Mouse (Mus musculus) c-Kit-positive CD71-positive TER-119-positive erythroid progenitor cells, embryonic 14.5 days (primary cell): ENCODE results near the gene Cd3e.

Source experiments
- DNase-seq: peaks from one replicate; pipeline ENCODE4 v3.0.0-alpha.2; 2013; ENCODE audit warnings: low spot score

Gene Cd3e

DNA sequence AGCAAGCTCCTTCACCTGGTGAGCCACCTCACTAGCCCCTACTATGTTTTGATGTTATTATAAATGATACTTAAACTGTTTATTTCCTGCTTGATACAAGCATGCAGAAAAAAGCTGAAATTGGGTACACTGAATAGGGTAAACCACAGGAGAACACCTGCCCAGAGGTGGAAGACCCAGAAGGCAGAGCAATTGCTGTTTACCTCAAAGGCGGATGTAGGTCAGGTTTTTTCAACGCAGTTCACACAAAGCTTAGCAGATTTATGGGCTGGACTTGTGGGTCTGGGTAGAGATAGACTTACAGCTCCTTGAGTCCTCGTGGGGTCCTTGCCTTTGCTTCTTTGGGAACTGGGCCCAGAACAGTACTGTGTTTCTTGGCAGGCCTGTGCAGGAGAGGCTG, 6.4 kb upstream of the Cd3e start:
- DNase-seq: no peak

DNA sequence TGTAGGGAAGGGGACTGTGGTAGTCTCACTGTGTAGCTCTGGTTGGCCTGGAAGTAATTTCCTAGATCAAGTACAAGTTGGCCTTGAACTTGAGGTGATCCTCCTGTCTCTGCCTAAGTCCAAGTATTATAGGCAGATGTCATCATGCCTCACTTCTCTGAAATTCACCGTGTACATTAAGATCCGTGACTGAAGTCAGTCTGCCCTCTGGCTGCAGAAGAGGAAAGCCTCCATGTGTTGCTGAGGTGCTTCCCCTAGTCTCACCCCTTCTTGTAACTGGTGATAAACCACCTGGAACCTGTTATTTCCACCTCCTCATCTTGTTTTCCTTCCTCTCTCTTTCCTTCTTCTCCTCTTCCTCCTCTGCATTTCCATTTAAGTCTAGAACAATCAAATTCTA, 5.5 kb upstream of the Cd3e start:
- DNase-seq: no peak

DNA sequence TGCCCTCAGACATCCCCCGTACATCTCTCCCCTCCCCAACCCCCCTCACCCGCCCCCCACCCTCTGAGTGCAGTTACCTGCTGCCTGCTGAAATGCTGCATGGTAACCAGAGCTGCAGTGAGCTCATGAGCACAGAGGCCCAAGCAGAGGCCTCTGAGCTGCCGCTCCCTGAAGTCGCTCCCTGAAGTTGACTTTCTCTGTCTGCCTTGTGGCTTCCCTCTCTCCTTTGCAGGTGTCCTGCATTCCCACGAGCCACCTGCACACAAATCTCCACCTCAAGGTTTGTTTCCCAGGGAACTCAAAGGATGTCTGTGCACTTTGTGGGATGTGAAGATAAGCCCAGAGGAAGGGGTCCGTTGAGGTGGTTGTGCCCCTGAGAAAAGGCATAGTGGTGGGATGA, 1.9 kb upstream of the Cd3e start:
- DNase-seq: no peak

DNA sequence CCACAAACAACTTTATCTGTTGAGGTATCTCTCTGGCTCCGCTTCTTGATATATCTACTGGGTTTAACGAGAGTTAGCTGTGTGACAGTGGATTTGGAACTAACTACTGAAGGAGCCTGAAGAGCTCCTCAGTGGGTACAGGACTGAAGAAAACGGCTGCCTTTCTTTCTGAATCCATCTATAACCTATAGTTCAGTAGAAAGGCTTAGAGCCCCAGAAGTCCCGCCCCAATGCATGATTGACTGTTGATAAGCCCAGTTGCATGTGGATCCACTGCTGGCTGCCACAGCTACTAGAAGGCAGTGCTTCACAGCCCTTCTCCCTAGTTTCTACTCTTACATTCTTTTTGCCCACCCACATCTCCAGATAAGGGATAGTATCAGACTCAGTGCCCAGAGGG, 1.0 kb upstream of the Cd3e start:
- DNase-seq: no peak

DNA sequence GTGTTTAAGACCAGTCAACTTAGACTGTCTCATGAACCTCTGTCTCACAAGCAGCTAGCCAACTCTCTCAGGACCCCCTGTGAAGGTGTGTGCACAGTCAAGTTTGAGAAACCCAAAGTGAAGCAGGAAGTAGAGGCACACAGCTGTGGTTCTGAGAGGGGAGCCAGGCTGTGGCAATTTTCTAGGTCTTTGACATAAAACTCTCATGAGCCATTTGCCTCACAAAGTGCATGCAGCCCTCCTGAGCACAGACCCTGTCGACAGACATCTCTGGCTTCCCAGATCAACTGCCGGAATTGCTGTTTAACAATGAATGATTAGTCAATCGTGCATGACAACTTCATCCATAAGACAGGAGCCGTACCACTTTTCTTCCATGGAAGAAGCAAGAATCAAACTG, 1.1 kb downstream of the Cd3e start:
- no peak for DNase-seq

- no peak for DNase-seq
Observed at GRCm38 (mm10) chr9:45007404-45007803, 2.0 kb downstream of the Cd3e start.

GRCm38 (mm10) chr9:45000249-45000648, 9.2 kb downstream of the Cd3e start:
- no peak for DNase-seq

GRCm38 (mm10) chr9:44999776-45000175, 9.7 kb downstream of the Cd3e start:
- DNase-seq: no peak

- DNase-seq: no peak
Observed at GRCm38 (mm10) chr9:44999171-44999570, 10.3 kb downstream of the Cd3e start.

DNA sequence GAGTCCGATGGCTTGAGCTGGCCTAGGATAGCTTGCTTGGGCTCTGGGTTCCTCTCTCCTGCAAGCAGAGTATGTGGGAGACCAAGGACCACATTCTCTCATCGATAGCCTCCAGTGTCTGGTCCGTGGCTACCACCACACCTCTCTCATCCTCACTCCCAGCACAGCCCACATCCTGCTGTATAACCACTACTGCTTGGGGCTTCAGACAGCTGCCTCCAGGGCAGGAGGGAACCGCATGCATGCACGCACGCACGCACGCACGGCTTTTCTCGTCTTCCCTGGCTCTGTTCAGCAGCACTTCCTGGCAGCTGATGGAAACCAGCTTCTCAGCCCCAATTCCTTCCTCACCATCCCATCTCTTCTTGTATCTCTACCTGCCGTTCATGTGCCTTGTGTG, 11.3 kb downstream of the Cd3e start:
- DNase-seq: no peak

DNA sequence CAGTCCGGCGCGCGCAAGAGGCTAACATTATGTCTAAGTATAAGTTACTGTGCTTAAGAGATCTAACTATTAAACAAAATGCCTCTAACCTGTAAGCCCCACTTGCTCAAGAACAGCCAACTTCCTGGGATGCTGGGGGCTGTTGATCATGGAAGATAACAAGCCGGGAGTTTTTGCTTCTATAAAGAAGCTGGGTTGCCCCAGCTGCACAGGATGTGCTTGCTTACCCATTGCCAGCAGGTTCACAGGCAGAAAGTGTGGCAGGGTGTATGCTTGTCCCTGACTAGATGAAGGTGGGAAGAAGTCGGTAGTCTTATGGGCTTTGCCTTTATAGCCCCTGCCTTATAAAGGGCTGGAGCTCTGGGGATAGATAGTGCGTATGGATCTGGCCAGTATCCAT, 12.8 kb downstream of the Cd3e start:
- no peak for DNase-seq

GRCm38 (mm10) chr9:44994962-44995361, 14.5 kb downstream of the Cd3e start:
- DNase-seq: no peak

DNA sequence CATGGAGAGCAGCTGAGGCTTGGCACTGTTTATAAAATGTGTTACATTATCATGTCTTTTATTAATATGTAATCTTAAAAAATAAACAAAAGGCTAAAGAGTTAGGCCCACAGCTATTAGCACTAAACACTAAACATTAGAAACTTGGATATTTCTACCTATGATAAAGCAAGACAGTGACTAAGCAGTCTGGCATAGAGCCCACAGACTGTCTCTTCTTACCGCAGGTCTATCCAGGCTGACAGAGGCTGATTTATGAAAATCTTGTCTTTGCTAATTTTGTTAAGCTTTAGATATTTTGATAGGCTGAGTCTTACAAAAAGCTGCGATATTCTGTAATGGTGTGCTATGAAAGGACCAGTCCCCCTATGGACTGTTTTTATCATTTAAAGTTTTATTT, 16.2 kb downstream of the Cd3e start:
- no peak for DNase-seq

DNA sequence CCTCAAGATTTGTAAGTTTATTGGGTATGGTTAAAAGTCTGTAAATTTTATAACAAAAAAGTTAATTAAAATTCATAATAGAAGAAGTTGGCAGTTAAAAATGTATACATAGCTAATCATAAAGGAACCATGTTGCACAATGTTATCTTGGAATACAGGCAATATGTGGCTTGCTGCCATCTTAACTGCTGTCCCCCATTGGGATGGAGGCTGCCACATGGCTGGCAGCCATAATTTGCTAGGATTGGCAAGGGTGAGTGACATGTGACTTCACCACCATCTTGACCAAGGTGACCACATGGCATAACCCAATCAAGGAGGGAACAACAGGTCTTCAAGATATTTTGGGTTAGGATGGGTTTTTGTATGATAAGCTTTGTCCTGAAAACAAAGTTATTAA, 17.2 kb downstream of the Cd3e start:
- DNase-seq: no peak

DNA sequence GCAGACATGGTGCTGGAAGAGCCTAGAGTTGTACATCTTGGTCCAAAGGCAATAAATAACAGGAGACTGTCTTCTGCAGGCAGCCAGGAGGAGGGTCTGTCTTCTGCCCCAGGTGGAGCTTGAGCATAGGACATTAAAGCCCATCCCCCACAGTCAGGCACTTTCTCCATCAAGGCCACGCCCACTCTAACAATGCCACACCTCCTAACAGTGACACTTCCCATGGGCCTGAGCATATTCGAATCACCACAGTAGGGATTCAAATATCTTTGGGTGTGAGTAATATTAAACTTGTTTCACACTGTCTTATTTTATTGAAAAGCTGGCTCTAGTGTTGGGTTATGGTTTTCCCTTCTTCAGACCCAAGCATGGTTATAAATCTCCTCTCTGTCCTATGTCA, 17.6 kb downstream of the Cd3e start:
- DNase-seq: no peak

DNA sequence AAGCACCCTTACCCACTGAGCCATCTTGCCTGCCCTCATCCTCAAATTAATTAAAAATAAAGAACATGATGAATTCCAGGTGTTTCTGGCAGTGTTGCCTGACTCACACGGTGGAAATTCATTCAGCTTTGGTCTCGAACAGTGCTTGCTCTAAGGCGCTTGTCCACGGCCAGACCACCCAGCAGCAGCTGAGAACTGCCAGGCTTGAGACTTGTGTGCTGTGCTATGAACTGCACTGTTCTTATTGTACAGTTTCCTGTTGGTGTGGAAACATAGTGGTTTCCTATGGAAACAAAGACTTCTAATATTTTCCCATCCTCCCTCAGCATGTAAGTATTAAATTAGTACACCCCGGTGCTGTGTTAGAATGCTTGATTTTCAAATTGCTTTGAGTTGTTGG, 22.5 kb downstream of the Cd3e start:
- DNase-seq: no peak

DNA sequence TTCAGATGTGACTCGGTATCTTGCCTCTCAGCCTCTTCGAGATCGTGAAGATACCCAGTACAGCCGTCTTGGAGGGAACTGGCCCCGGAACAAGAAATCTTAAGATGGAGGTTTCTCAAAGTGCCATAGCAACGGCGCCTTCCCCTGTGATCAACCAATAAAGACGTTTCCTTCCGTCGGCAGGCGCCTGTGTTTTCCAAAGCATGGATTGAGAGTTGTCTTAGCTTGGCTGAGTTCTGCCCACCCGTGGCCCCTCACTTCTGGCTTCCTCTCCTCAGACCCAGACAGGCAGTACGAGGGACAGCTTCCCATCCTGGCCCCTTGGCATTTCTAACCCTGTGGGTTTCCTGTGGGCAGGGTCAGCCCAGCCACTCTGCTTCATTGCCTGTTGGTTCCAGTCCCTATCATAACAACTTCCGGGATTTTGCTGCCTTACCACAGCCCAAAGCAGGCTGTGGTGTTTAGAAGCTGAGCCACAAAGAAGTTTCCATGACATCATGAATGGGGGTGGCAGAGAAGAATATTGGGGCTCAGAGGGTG, 23.1 kb downstream of the Cd3e start:
- DNase-seq: no peak

DNA sequence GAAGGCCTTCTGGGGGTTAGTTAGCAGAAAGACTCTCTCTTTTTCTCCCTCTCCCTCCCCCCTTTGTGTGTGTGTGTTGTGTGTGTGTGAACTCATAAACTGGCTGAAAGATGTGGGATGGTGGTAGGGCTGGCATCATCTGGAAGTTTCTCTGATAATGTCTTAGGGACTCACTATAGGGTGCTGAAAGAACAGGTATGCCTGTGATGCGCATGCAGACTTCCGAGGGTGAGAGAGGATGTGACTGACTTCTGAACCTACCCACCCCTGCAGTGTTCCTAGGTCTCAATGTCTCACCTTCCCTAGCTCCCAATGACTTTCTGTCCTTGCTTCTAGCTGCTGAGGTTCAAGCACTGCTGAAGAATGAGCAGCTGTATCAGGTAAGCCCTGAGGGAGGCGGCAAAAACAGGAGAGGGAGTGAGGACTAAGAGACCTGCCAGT, 23.7 kb downstream of the Cd3e start:
- DNase-seq: no peak

DNA sequence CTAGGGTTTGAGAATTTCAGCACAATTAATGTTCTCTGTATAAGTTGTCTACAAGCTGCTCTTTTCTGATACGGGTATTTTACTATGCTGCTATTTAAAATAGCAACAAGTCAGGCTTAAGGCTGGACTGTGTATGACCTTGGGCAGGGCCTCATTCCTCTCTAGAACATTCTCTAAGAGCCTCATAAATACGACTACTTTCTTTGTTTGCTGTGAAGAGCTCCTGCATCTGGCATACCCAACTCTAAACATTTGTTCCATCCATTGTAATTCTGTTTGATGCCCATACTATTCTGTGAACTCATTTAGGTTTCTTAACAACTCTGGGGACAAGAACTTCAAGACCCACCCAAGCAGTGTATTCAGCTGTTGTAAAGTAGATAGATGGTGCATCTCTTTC, 26.4 kb downstream of the Cd3e start:
- no peak for DNase-seq

GRCm38 (mm10) chr9:44982531-44982930, 26.9 kb downstream of the Cd3e start:
- no peak for DNase-seq

DNA sequence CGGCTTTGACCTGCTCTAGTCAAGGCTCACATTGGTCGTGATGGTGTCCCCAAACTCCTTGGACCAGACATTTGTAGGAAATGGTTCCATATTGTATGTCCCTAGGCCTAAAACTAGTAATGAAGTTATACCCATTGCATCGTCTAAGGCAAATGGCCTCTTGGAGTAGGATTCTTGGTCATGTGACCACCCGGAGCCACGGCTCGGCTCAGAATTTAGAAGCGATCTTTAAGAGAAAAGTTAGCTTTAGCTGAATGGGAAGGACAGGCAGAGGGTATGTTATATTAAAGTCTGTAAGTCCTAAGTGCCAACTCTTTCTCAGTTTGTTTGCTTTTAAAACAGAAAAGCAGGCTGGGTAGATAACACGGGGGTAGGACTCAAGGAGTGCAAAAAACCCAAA, 27.3 kb downstream of the Cd3e start:
- no peak for DNase-seq

- no peak for DNase-seq
Observed at GRCm38 (mm10) chr9:44981676-44982075, 27.8 kb downstream of the Cd3e start, which contains the start of gene Cd3d. Gene Cd3d (plus strand): TSS chr9:44981786.

DNA sequence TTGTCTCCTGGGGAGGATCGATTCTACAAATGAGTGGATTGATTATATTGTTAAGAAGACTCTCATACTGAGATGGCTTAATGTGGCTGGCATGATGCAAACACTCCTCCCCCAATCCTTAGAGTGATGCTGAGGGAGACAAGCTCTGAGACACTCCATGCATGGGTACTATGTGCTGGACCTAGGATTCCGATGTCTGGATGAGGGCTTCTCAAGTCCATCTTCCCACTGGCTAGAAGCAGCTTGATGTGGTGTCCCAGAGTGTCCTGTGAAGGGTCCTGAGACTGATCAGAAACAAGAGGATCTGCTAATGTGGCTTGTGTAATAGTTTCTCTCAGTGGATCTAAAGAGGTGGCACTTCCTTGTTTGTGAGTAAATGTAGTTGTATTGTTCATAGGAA, 28.3 kb downstream of the Cd3e start:
- DNase-seq: no peak

- no peak for DNase-seq
Observed at GRCm38 (mm10) chr9:44980242-44980641, 29.2 kb downstream of the Cd3e start, which contains the start of gene Cd3g. Gene Cd3g (minus strand): TSS chr9:44980431.

- DNase-seq: no peak
Observed at GRCm38 (mm10) chr9:44979806-44980205, 29.6 kb downstream of the Cd3e start.
